Mouse (Mus musculus): ENCODE measurements around the gene Ttc27.
A peak's percentile ranks its signal among the peaks of the same experiment; 100 is the strongest.
"Not testable (repeated sequence)": the region's sequence is repeated elsewhere in the genome, so short reads cannot be mapped to it uniquely, and the experiment has no call there.

The Ttc27 gene

DNA sequence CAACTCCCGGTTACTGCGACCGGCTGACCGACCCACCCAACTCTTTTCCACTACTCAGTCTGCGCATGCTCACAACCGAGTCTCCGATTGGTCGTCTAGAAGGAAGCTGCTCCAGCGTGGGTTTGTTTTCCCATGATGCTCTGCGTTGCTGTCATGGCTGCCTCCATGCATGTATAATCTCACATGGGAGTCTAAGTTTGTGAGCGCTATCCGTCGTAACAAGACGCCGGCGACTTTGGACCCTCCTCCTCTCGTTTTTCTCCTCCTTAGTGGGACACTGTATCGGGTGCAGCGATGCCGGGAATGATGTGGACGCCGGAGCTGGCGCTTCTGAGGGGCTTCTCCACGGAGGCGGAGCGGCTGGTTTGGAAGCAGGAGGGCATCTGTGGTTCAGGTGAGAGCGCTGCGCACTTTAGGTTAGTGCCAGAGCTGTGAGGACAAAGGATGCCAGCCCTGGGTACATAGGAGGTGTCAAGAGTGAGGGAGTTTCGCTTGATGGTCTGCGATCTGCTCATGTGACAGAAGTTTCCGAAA, at the start of gene Ttc27:
Gene Ttc27, plus strand, starts transcription at position 115 of the 534 bp plus-strand sequence.
- peak; percentile 95 for DNase-seq (ENCODE audit: low read depth, low spot score)

DNA sequence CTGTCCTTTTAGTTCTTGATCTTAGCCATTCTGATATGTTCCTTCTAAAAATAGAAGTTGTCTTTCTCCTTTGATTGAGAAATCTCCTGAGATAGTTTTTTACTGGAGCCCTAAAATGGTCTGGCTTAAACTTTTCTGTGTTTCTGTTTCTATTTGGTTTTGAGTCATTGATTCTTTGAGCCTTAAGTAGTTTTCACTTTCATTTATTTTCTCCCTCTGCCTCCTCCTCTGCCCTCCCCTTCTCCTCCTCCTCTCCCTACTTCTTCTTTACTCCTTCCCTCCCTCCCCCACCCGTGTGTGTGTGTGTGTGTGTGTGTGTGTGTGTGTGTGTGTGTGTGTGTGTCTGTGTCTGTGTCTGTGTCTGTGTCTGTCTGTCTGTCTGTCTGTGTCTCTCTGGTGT, 49.5 kb upstream of the Ttc27 start:
- DNase-seq (ENCODE audit: low read depth, low spot score): no peak

DNA sequence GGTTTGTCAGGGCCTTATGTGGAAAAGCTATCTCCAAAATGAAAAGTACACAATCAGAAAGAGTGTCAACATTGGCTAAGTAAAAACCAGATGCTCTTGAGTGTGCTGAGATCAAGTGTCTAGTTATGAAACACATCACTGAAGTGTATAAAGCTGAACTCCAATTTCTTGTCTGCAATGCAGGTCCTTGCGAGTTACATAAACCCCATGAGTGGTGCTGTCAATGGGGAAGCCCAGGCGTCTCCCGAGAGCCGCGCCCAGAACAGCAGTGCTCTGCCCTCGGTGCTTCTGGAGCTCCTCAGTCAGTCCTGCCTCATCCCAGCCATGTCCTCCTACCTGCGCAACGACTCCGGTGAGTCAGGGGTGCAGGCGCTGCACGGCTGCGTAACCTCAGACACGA, 47.5 kb upstream of the Ttc27 start:
- no peak for DNase-seq (ENCODE audit: low read depth, low spot score)

DNA sequence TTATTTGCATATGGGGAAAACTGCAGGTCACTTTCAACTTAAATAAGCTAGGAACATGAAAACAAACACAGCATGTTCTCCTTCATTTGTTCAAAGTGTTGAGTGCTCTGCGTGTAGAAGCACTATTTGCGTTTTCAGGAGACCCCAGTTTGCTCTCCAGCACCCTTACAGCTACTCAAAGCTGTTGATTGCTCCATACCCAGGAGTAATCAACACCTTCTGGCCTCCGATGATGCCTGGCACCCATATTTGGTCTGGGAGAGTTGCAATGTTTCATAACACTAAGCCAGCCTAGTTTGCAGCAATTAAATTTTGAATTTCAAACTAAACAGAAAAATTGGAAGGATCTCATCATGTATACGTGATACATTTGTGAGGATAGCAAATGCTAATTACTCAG, 45.1 kb upstream of the Ttc27 start:
- DNase-seq (ENCODE audit: low read depth, low spot score): no peak

DNA sequence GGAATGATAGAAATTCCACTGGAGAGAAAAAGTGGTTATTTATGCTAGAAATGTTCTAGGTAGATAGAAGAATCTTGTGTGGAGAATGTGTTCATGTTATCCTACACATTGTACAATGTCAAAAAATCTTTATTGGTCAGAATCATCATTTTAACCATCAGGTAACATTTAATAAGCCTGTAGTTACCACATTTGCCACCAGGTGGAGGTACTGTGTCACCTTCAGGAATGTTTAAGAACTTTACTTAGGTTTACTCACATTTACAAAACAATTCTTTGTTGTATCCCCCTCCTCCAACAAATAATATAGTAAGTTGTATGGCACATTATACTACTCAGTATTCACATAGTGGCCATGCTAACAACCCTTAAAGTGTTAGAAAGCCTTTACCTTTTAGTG, 44.3 kb upstream of the Ttc27 start:
- DNase-seq (ENCODE audit: low read depth, low spot score): peak; percentile 32

DNA sequence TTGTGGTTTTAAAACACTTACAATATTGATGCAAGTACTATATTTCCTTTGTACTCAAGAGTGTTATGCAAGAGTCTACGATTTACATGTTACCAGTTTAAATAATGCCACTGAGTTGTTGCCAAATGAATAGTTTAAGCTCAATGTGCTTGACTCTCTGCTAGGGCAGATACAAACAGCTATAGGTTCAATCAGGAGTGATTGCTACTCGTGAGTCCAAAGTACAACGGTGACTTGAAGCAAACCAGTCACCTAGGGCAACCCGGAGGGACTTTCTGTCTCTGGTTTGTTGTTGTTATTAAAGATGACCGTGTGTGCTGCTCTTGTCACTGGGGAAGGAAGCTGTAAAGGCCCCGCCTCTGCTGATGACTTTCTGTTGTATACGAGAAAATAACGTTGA, 39.5 kb upstream of the Ttc27 start:
- DNase-seq (ENCODE audit: low read depth, low spot score): no peak

DNA sequence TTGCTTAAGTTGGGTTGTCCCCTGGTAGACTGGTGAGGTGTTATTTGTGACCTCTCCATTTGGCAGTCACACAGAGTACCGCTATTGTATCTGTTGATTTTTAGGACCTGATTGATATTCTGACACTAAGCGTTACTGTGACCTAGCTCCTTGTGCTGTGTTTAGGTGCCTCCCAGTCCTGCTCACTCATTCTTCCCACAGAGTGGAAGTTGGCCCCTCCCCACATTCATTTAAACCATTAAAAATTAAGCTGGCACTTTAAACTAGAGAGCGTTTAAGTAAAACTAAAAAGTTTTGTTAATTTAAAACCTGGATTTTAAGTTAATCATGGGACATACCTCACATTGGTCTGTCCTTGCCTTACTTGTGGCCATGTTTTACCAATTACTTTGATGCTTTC, 32.6 kb upstream of the Ttc27 start:
- DNase-seq (ENCODE audit: low read depth, low spot score): no peak

DNA sequence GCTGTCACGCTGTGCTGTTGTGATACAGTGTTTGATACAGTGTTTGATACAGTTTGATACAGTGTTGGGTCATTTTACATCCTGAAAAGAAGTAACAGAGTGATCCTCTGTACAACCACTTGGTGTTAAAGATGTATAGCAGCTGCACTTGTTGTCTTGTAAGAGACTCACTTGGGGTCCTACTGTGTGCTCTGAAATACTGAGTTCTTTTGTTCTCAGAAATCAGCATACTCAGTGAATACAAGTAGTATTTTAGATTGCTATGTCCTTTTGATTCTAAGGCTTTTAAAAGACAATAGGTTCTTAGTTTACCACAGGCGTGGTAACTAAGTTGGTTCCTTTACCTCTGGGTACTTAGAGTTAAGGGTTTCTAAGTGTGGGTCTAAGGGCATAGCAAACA, 29.0 kb upstream of the Ttc27 start:
- DNase-seq (ENCODE audit: low read depth, low spot score): peak; percentile 37

DNA sequence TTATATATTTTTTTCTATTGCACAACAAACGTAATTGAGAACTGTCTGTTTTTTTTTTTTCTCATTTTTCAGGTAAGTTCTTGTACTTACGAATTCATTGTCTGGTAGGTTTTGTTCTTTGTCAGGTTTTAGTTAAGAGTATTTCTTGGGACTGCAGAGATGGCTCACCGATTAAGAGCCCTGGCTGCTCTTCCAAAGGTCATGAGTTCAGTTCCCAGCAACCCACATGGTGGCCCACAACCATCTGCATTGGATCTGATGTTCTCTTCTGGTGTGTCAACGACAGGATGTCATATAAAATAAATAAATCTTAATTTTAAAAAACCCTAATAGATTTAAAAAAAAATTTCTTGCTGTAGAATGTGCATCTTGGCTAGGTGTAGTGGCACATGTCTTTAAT, 28.1 kb upstream of the Ttc27 start:
- no peak for DNase-seq (ENCODE audit: low read depth, low spot score)

DNA sequence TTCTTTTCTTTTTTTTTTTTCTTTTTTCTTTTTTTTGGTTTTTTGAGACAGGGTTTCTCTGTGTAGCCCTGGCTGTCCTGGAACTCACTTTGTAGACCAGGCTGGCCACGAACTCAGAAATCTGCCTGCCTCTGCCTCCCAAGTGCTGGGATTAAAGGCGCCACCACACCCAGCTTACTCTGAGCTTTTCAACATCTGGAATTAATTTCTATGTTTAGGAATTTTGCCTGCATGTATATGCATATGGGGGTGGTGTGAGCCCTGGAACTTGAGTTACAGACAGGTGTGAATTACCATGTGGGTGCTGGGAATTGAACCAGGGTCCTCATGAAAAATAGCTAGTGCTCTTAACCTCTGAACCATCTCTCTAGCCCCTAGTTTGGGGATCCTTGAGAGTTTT, 15.9 kb upstream of the Ttc27 start:
- not testable (repeated sequence) for DNase-seq (ENCODE audit: low read depth, low spot score)

DNA sequence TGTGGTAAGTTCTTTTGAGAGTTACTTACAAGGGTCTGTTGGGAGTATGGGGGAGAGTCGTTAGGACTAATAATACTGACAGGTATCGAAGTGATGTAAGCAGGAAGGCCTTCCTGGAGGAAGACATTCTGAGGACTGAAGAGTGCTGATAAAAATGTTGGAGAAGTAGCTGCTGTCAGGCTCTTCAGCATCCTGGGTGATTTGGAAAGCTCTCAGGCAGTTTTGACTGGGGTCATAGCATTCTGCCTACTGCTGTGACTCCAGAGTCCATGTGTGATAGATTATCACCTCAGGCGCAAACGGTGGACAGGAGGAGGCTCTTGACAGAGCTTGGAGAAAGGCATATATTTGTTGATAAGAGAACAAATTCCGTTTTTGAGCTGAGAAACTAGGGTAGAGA, 12.1 kb upstream of the Ttc27 start:
- no peak for DNase-seq (ENCODE audit: low read depth, low spot score)

DNA sequence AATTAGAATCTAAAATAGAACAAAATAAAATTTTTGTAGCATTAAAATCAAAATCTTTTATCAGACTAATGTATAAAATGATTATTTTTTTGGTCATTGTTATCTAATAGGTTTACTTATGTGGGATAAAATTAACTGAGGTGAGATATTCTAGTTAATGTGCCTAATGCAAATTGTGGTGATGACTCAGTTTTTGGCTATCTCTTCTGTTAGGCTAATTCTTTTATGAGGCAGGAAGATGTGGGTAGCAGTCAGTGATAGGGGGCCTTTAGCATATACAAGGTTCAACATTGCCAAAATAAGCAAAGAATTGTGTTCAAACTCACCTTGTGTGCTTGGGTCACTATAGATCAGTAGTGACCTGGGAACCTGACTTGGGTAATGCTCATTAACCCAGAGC, 10.9 kb upstream of the Ttc27 start:
- no peak for DNase-seq (ENCODE audit: low read depth, low spot score)

DNA sequence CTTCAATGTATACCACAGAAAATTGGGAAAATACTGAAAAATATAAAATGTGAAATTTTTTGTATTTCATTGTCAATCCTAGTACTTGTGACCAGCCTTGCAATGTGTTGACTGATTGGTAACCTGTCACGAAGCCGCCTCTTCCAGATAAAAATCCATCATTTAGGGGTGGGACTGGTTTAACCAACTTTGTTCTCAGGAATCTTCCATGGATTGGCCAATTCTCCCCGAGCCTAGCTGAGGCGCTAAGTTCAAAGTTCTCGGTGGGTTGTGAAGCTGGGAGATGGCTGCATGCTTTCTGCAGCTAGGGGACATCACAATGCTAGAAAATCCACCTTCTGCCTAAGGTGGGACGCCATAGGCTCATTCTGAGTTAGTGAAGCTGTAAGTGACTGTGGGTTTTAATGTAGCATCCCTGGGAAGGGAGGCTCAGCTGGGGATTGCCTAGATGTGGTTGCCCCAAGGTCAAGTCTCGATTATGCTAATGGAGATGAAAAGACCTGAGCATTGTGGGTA, 9.8 kb upstream of the Ttc27 start:
- DNase-seq (ENCODE audit: low read depth, low spot score): no peak

DNA sequence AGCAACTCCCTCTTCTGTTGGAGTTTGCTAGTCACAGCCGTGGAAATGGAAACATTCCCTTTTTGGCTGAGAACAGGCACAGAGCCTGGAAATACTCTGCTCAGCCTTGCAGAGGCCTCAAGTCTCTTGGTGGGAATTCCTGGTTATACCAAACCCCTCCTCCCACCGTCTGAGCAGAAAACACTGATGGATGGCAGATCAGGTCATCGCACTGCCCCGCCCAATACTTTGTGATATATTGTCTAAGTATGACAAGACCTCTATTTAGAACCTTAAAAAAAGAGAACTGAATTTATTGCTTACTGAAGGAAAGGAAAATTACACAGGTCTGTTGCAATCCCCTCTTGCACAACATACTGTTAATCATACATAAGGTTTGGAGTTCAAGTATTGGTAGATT, 6.8 kb upstream of the Ttc27 start:
- DNase-seq (ENCODE audit: low read depth, low spot score): no peak

DNA sequence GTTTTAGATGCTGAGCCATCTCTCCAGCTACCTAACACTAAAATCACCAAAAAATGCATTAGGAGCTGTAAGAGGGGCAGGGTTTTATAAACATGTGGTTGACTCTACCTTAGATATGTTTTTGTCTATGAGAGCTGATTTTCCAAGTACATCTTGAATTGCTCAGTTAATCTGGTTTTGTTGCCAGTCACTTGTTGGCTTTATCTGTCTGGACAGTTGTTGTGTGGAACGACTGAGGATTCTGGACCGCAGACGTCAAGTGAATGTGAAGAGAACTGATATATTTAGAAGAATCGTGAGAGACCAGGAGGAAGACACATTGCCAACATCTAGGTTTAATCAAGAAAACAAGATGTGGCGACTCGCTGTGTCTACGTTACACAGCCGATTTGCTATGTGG, 5.9 kb upstream of the Ttc27 start:
- no peak for DNase-seq (ENCODE audit: low read depth, low spot score)

DNA sequence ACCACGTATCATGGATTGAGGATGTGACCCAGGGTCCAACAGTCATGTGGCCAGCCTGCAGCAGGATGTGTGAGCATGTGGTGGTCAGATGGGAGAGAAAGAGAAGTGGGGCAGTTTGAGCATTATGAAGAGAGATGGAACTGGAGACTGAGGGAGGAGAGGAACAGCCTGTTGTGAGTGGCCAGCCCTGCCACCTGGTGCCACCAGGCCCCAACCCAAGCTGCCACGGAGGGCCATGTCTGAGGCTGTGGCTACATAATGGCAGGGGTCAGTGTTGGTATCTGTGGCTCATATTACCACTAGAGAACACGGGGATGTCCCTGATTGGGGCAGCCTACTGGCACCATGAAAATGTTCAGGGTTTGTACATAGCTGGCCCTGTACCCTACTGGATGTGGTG, 2.4 kb upstream of the Ttc27 start:
- DNase-seq (ENCODE audit: low read depth, low spot score): no peak

DNA sequence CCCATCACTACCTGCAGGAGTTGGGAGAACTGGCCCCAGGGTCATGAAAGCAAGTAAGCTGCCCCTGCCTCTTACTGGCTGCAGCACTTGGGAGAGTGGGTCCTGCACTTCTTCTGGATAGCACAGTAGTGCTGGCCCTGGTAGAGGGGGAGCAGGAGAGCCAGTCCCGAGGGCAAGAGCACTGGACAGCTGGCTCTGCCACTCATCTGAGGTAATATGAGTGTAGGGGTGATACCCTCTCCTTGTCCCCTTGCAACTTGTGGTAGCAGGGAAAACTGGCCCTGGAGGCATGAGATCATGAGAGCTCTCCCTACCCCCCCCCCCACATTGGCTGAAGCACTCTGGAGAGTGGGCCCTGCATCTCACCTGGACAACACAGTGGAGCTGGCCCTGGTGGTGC, 1.8 kb upstream of the Ttc27 start:
- no peak for DNase-seq (ENCODE audit: low read depth, low spot score)

DNA sequence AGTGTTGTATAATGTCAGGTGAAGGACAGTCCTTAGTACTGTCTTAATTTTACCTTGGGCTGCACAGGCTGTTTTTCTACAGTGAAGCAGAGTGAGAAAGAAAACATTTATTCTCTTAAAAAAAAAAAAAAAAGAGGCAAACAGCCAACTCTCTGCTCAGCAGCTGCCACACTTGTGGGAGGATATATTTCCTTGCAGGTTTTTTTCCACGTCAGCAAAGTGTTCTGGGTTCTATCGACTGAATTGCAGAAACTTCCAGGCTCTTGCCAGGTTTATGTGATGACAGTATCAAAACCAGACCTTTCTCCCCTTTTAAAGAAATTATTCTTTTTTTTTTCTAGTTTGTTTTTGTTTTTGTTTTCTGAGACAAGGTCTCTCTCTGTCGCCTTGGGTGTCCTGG, 889 bp upstream of the Ttc27 start:
- no peak for DNase-seq (ENCODE audit: low read depth, low spot score)

DNA sequence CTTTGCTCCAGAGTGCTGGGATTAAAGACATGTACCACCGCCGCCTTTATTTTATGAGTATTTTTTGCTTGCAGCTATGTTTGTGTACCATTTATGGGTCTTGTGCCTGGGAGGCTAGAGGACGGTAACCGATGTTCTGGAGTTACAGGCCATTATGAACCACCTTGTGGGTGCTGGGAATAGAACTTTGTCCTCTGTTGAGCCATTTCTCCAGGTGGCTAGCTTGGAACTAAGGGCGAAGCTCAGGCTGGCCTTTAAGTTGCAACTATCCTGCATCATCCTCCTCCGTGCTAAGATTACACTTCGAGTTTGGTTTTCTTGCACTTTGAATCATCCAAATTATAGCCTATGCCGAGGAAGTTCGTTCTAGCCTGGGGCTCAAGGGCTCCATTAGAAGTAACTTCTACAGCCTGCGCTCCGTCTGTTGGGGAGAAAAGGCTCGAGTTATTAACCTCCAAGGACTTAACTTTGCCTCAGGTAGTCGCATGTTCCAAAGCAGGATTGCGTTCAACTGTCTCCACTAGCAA, 378 bp upstream of the Ttc27 start:
- DNase-seq (ENCODE audit: low read depth, low spot score): no peak

DNA sequence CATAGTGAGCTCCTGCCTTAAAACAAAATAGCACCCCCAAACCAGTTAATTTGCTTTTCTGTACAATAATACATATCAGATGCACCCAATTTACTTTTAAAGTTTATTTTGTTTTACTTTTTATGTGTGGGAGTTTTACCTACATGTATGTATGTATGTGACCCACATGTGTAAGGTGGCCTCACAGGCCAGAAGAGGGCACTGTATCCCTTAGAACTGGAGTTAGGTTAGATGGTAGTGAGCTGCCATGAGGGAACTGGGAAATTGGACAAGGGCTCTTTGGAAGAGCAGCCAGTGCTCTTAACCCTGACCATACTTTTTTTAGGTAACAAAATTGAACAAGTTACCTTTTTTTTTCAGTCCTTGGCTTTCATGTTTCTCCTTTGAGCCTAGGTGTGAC, 15.3 kb downstream of the Ttc27 start:
- peak; percentile 7 for DNase-seq (ENCODE audit: low read depth, low spot score)

DNA sequence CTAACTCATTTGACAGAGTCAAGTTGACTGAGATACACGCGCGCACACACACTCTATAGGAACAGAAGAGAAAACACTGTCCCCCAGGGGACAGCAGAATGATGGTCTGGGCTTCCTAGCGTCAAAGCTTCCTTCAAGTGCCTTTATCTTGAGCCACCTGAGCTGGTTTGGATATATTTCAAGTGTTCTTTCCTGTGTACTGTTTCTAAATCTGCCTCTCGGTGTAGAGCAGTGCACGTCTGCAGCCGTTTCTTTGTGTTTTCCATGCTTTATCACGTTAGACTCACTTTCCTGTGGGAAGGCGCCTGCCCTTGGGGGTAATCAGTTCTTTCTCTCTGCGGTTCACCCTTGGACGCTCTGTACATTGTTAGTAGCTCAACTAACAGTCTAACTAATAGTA, 17.9 kb downstream of the Ttc27 start:
- no peak for DNase-seq (ENCODE audit: low read depth, low spot score)

DNA sequence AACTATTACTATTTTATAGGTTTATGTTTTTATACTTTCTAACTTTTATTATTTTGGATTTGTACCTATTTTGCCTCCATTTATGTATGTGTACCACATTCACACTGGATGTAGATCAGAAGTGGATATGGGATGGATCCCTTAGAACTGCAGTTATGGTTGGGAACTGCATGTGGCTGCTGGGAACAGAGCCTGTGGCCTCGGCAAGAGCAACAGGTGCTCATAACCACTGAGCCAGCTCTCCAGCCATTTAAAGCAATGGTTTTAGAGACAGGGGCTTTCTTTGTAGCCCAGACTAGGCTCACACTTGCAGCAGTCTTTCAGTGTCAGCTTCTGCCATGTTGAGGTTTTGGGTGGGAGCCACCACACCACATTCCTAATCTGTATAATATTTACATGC, 32.1 kb downstream of the Ttc27 start:
- DNase-seq (ENCODE audit: low read depth, low spot score): no peak

DNA sequence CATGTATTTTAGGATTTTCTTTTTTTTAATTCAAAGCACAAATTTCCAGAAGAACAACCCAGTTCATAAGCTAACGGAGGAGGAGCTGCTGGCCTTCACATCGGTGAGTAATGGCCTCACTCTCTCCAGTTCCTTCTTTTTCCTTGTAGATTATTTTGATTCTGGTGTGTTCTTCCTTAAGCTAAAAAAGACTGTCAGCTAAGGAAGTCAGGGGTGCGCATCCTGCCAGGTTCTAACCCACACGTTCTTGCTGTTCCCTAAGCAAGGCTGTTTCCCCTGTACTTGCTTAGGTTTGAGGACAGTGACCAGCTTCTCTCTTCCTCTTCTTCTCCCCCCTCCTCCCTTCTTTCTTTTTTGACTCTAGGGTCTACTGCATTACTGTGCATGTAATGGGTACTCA, 33.5 kb downstream of the Ttc27 start:
- DNase-seq (ENCODE audit: low read depth, low spot score): no peak

All from ZHBTc4 (cell line).